Mouse (Mus musculus): ENCODE data around the gene Sgip1.

GRCm38 (mm10) chr4:102775596-102776270 lies 34.6 kb downstream of the Sgip1 start:
- TF ChIP-seq CHD1 (IDR thresholded peaks at IDR 0.05; ENCODE audit: low read depth, low read length) = no peak
- no peak for TF ChIP-seq CTCF (IDR thresholded peaks at IDR 0.05 in 2 of 3, conservative IDR thresholded peaks at IDR 0.05 in 1 of 3; ENCODE audit: control insufficient read depth in 1 of 3, insufficient read depth in 1 of 3, low read depth in 2 of 3, low read length in 3 of 3, poor library complexity in 1 of 3, severe bottlenecking in 1 of 3)
